Mouse (Mus musculus) liver, embryonic 15.5 days (tissue): ENCODE data around the gene Clec4f. TPM values are rescaled to one million over a fixed set of nuclear protein-coding genes. Genes with fewer than 3 reads are reported as not detected.

Experiments
- ATAC-seq: fragments of 200-750 bp; cut with Nextera tagmentation; 2 replicates; pipeline ENCODE4 v1.8.0; 2017; ENCODE audit warnings: moderate number of reproducible peaks, mild to moderate bottlenecking, moderate library complexity; ENCODE audit not compliant: insufficient read depth
- H3K27ac ChIP-seq: fragments of 300-500 bp; sonication (generic); replicated peaks from 2 replicates; pipeline ENCODE4 v1.5.1; 2015; ENCODE audit warnings: mild to moderate bottlenecking, inconsistent platforms
- H3K27me3 ChIP-seq: fragments of 300-500 bp; sonication (generic); 2 replicates; pipeline ENCODE4 v1.6.1; 2015; ENCODE audit warnings: mild to moderate bottlenecking, inconsistent platforms
- H3K36me3 ChIP-seq: fragments of 300-500 bp; sonication (generic); replicated peaks from 2 replicates; pipeline ENCODE4 v1.6.1; 2015; ENCODE audit warnings: moderate library complexity, mild to moderate bottlenecking, inconsistent platforms
- H3K4me1 ChIP-seq: fragments of 300-500 bp; sonication (generic); replicated peaks from 2 replicates; pipeline ENCODE4 v1.6.1; 2015; ENCODE audit warnings: inconsistent platforms
- H3K4me2 ChIP-seq: fragments of 300-500 bp; sonication (generic); 2 replicates; pipeline ENCODE4 v1.6.1; 2015; ENCODE audit warnings: moderate library complexity, mild to moderate bottlenecking, inconsistent platforms
- H3K4me3 ChIP-seq: fragments of 300-500 bp; sonication (generic); replicated peaks from 2 replicates; pipeline ENCODE4 v1.5.1; 2015; ENCODE audit warnings: mild to moderate bottlenecking, inconsistent platforms
- H3K9ac ChIP-seq: fragments of 300-500 bp; sonication (generic); 2 replicates; pipeline ENCODE4 v1.6.1; 2015; ENCODE audit warnings: moderate library complexity, mild to moderate bottlenecking, inconsistent platforms
- H3K9me3 ChIP-seq: fragments of 300-500 bp; sonication (generic); replicated peaks from 2 replicates; pipeline ENCODE4 v1.6.1; 2016; ENCODE audit warnings: inconsistent platforms
- WGBS: fragments of 180-500 bp; shearing (Covaris S2); methylation state at CpG from one replicate; pipeline ENCODE4 v1.1.7; 2015; ENCODE audit warnings: mixed read lengths; ENCODE audit not compliant: insufficient replicate concordance; 5-methylcytosine and 5-hydroxymethylcytosine counted together
- polyA plus RNA-seq: library from polyadenylated mRNA; unstranded; fragments of >200 nt; fragmentation: Nextera tagmentation; extraction: Ambion mirVana; gene quantifications from 2 replicates; pipeline ENCODE4 v1.2.1, GENCODE M21; 2015

Gene Clec4f
- 10.5 and 17.6 TPM in 2 replicates for polyA plus RNA-seq

- Histone ChIP-seq H3K4me2 (no peak within 1 kb of the TSS), H3K4me3 (no peak within 1 kb of the TSS), H3K36me3 (no peaks in the 10 kb centered on the region), H3K9me3 (no peaks in the 10 kb centered on the region), H3K4me1 (no peaks in the 10 kb centered on the region), H3K9ac (no peak within 1 kb of the TSS), H3K27ac (no peak within 1 kb of the TSS), H3K27me3 (no peaks in the 10 kb centered on the region)
- no peak for ATAC-seq
- WGBS = 72% methylated on average over 2 of the region's 2 CpGs
These were observed at the start of gene Clec4f for GRCm38 (mm10) chr6:83656087-83656486. Gene Clec4f (minus strand): TSS chr6:83656187.

GRCm38 (mm10) chr6:83704701-83705100 lies 48.7 kb upstream of the Clec4f start:
- Histone ChIP-seq H3K27ac (no peak overlapping the region), H3K4me1 (no peaks in the 10 kb centered on the region), H3K36me3 (no peaks in the 10 kb centered on the region), H3K9ac (no peak overlapping the region), H3K4me2 (no peak overlapping the region), H3K9me3 (no peaks in the 10 kb centered on the region), H3K4me3 (no peak overlapping the region), H3K27me3 (peaks cover 96% of the 10 kb centered on the region)
- 11% methylated on average over 5 of the region's 5 CpGs for WGBS
- no peak for ATAC-seq

GRCm38 (mm10) chr6:83704294-83704693 lies 48.3 kb upstream of the Clec4f start:
- no peak overlapping the region for H3K9ac ChIP-seq
- H3K4me2 ChIP-seq = no peak overlapping the region
- no peak overlapping the region for H3K27ac ChIP-seq
- no peak for ATAC-seq
- H3K27me3 ChIP-seq = peaks cover 96% of the 10 kb centered on the region
- H3K9me3 ChIP-seq = no peaks in the 10 kb centered on the region
- no peaks in the 10 kb centered on the region for H3K36me3 ChIP-seq
- H3K4me3 ChIP-seq = no peak overlapping the region
- WGBS = 17% methylated on average over 1 of the region's 1 CpGs
- H3K4me1 ChIP-seq = no peaks in the 10 kb centered on the region

GRCm38 (mm10) chr6:83703722-83704078 lies 47.7 kb upstream of the Clec4f start:
- no peaks in the 10 kb centered on the region for H3K9me3 ChIP-seq
- no peak for ATAC-seq
- H3K9ac ChIP-seq = no peak overlapping the region
- no peak overlapping the region for H3K4me3 ChIP-seq
- H3K36me3 ChIP-seq = no peaks in the 10 kb centered on the region
- H3K4me1 ChIP-seq = no peaks in the 10 kb centered on the region
- H3K4me2 ChIP-seq = no peak overlapping the region
- H3K27ac ChIP-seq = no peak overlapping the region
- peaks cover 96% of the 10 kb centered on the region for H3K27me3 ChIP-seq
- WGBS = 2% methylated on average over 10 of the region's 10 CpGs

- Histone ChIP-seq H3K27ac (no peak overlapping the region), H3K36me3 (no peaks in the 10 kb centered on the region), H3K4me1 (no peaks in the 10 kb centered on the region), H3K27me3 (peaks cover 96% of the 10 kb centered on the region), H3K9ac (no peak overlapping the region), H3K4me3 (no peak overlapping the region), H3K9me3 (no peaks in the 10 kb centered on the region), H3K4me2 (no peak overlapping the region)
- 2% methylated on average over 27 of the region's 27 CpGs for WGBS
- ATAC-seq = no peak
These were observed 47.2 kb upstream of the Clec4f start for GRCm38 (mm10) chr6:83703000-83703721.

- H3K4me2 ChIP-seq = no peak overlapping the region
- WGBS = 1% methylated on average over 53 of the region's 53 CpGs
- H3K4me1 ChIP-seq = no peaks in the 10 kb centered on the region
- no peak overlapping the region for H3K27ac ChIP-seq
- H3K9ac ChIP-seq = no peak overlapping the region
- ATAC-seq = no peak
- H3K4me3 ChIP-seq = no peak overlapping the region
- H3K36me3 ChIP-seq = no peaks in the 10 kb centered on the region
- H3K27me3 ChIP-seq = peaks cover 96% of the 10 kb centered on the region
- H3K9me3 ChIP-seq = no peaks in the 10 kb centered on the region
These were observed 46.4 kb upstream of the Clec4f start for GRCm38 (mm10) chr6:83702146-83702999.

GRCm38 (mm10) chr6:83701001-83701400 lies 45.0 kb upstream of the Clec4f start:
- Histone ChIP-seq H3K9me3 (no peaks in the 10 kb centered on the region), H3K4me3 (no peak overlapping the region), H3K27me3 (peaks cover 96% of the 10 kb centered on the region), H3K9ac (no peak overlapping the region), H3K36me3 (no peaks in the 10 kb centered on the region), H3K4me2 (no peak overlapping the region), H3K4me1 (no peaks in the 10 kb centered on the region), H3K27ac (no peak overlapping the region)
- WGBS = 4% methylated on average over 11 of the region's 11 CpGs
- no peak for ATAC-seq

GRCm38 (mm10) chr6:83699971-83700370 lies 44.0 kb upstream of the Clec4f start:
- Histone ChIP-seq H3K9me3 (no peaks in the 10 kb centered on the region), H3K36me3 (no peaks in the 10 kb centered on the region), H3K4me3 (no peak overlapping the region), H3K4me1 (no peaks in the 10 kb centered on the region), H3K27me3 (peaks cover 96% of the 10 kb centered on the region), H3K4me2 (no peak overlapping the region), H3K27ac (no peak overlapping the region), H3K9ac (no peak overlapping the region)
- 3% methylated on average over 5 of the region's 5 CpGs for WGBS
- no peak for ATAC-seq

- Histone ChIP-seq H3K4me1 (no peaks in the 10 kb centered on the region), H3K27ac (no peak overlapping the region), H3K9ac (no peak overlapping the region), H3K27me3 (peaks cover 97% of the 10 kb centered on the region), H3K9me3 (no peaks in the 10 kb centered on the region), H3K36me3 (no peaks in the 10 kb centered on the region), H3K4me3 (no peak overlapping the region), H3K4me2 (no peak overlapping the region)
- WGBS = 5% methylated on average over 8 of the region's 8 CpGs
- ATAC-seq = no peak
These were observed 41.9 kb upstream of the Clec4f start for GRCm38 (mm10) chr6:83697932-83698331.

- no peaks in the 10 kb centered on the region for H3K9me3 ChIP-seq
- no peak overlapping the region for H3K27ac ChIP-seq
- H3K9ac ChIP-seq = no peak overlapping the region
- H3K36me3 ChIP-seq = no peaks in the 10 kb centered on the region
- H3K4me3 ChIP-seq = no peak overlapping the region
- peaks cover 98% of the 10 kb centered on the region for H3K27me3 ChIP-seq
- no peak overlapping the region for H3K4me2 ChIP-seq
- no peaks in the 10 kb centered on the region for H3K4me1 ChIP-seq
- WGBS = 2% methylated on average over 7 of the region's 7 CpGs
- no peak for ATAC-seq
These were observed 40.7 kb upstream of the Clec4f start for GRCm38 (mm10) chr6:83696684-83697083.

GRCm38 (mm10) chr6:83695731-83696130 lies 39.7 kb upstream of the Clec4f start:
- H3K36me3 ChIP-seq = no peaks in the 10 kb centered on the region
- H3K4me3 ChIP-seq = no peak overlapping the region
- no peak overlapping the region for H3K27ac ChIP-seq
- H3K9me3 ChIP-seq = no peaks in the 10 kb centered on the region
- H3K27me3 ChIP-seq = peaks cover 98% of the 10 kb centered on the region
- ATAC-seq = no peak
- no peak overlapping the region for H3K4me2 ChIP-seq
- no peaks in the 10 kb centered on the region for H3K4me1 ChIP-seq
- 2% methylated on average over 3 of the region's 3 CpGs for WGBS
- H3K9ac ChIP-seq = no peak overlapping the region
